Mouse (Mus musculus): ENCODE data around the gene Twf2.

GRCm38 (mm10) chr9:106158037-106158491, 44.8 kb upstream of the Twf2 start, which contains the start of gene Glyctk:
- TF ChIP-seq GABPA (IDR thresholded peaks at IDR 0.05; ENCODE audit: insufficient replicate concordance, low read depth, low read length) (no peak), CTCF (conservative IDR thresholded peaks at IDR 0.05 in 1 of 2, IDR thresholded peaks at IDR 0.05 in 1 of 2; ENCODE audit: low read depth in 2 of 2, low read length in 2 of 2) (no peak), POLR2A (IDR thresholded peaks at IDR 0.05; ENCODE audit: low read depth, low read length) (no peak), SIN3A (IDR thresholded peaks at IDR 0.05; ENCODE audit: low read length) (no peak), POLR2AphosphoS2 (IDR thresholded peaks at IDR 0.05; ENCODE audit: low read depth, low read length) (no peak), ZNF384 (IDR thresholded peaks at IDR 0.05; ENCODE audit: low read depth, low read length) (no peak), EP300 (IDR thresholded peaks at IDR 0.05; ENCODE audit: low read length) (no peak), ETS1 (conservative IDR thresholded peaks at IDR 0.05; ENCODE audit: low read depth, low read length) (no peak), ZC3H11A (IDR thresholded peaks at IDR 0.05; ENCODE audit: low read depth, low read length) (no peak), UBTF (IDR thresholded peaks at IDR 0.05; ENCODE audit: low read depth, low read length) (no peak), ZKSCAN1 (IDR thresholded peaks at IDR 0.05; ENCODE audit: borderline replicate concordance, low read depth, low read length) (no peak), USF2 (conservative IDR thresholded peaks at IDR 0.05; ENCODE audit: low read depth, low read length) (no peak), HCFC1 (IDR thresholded peaks at IDR 0.05; ENCODE audit: low read depth, low read length) (no peak), RCOR1 (conservative IDR thresholded peaks at IDR 0.05; ENCODE audit: low read depth, low read length) (no peak)

All from CH12.LX (cell line).